Mouse (Mus musculus) lung, embryonic 14.5 days (tissue): Measurements from ENCODE around the gene Btaf1. TPM values are rescaled to one million over a fixed set of nuclear protein-coding genes. Genes with fewer than 3 reads are reported as not detected.
"Not testable (repeated sequence)": the region's sequence is repeated elsewhere in the genome, so short reads cannot be mapped to it uniquely, and the experiment has no call there.

Experiments
- ATAC-seq: fragments of 200-750 bp; cut with Nextera tagmentation; 2 replicates; pipeline ENCODE4 v1.8.0; 2017; ENCODE audit warnings: mild to moderate bottlenecking, moderate TSS enrichment, moderate library complexity; ENCODE audit not compliant: insufficient read depth
- DNase-seq: peaks from one replicate; pipeline ENCODE4 v3.0.0-alpha.2; 2015
- H3K27ac ChIP-seq: fragments of 300-500 bp; sonication (generic); 2 replicates; pipeline ENCODE4 v1.5.1; 2014; ENCODE audit warnings: low read depth, mild to moderate bottlenecking, moderate library complexity
- H3K27me3 ChIP-seq: fragments of 300-500 bp; sonication (generic); 2 replicates; pipeline ENCODE4 v1.6.1; 2014; ENCODE audit warnings: low read length, control low read depth; ENCODE audit not compliant: insufficient read depth
- H3K36me3 ChIP-seq: fragments of 300-500 bp; sonication (generic); 2 replicates; pipeline ENCODE4 v1.6.1; 2014; ENCODE audit warnings: control low read depth; ENCODE audit not compliant: insufficient read depth
- H3K4me1 ChIP-seq: fragments of 300-500 bp; sonication (generic); 2 replicates; pipeline ENCODE4 v1.6.1; 2014; ENCODE audit warnings: antibody characterized with exemption, control low read depth; ENCODE audit not compliant: insufficient read depth
- H3K4me2 ChIP-seq: fragments of 300-500 bp; sonication (generic); 2 replicates; pipeline ENCODE4 v1.6.1; 2014; ENCODE audit warnings: mild to moderate bottlenecking
- H3K4me3 ChIP-seq: fragments of 300-500 bp; sonication (generic); 2 replicates; pipeline ENCODE4 v1.5.1; 2014; ENCODE audit warnings: low read depth, low read length
- H3K9ac ChIP-seq: fragments of 300-500 bp; sonication (generic); 2 replicates; pipeline ENCODE4 v1.6.1; 2014
- H3K9me3 ChIP-seq: fragments of 300-500 bp; sonication (generic); 2 replicates; pipeline ENCODE4 v1.6.1; 2016; ENCODE audit warnings: low read depth, low read length, control low read depth
- CTCF ChIP-seq: IDR thresholded peaks from 2 replicates; pipeline ENCODE4 v1.5.1; 2016; ENCODE audit warnings: antibody characterized with exemption, low read depth
- WGBS: fragments of 180-500 bp; shearing (Covaris S2); extraction: QIAGEN DNeasy Blood & Tissue Kit; methylation state at CpG from one replicate; pipeline ENCODE4 v1.1.7; 2014; 5-methylcytosine and 5-hydroxymethylcytosine counted together
- polyA plus RNA-seq: library from polyadenylated mRNA; unstranded; fragments of >200 nt; fragmentation: Nextera tagmentation; extraction: Ambion mirVana; gene quantifications from 2 replicates; pipeline ENCODE4 v1.2.1, GENCODE M21; 2014

Btaf1 gene
- polyA plus RNA-seq, 1 experiment from 2014 or later: 20.3 TPM

DNA sequence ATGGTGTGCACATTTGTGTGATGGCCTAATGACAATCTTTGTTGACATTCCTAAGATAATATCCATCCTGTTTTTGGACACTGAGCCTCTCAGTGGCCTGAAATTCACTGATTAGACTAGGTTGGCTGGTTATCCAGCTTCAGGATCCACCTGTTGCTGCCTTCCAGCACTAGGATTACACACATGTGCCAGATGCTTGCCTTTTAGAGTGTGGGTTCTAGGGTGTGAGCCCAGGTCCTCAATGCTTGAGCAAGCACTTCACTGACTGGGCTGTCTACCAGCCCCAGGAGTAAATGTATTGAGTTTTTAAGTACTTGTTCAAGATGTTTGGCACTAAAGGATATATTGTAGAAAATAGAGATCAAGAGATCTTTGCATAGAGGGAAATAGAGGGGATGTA lies 12.1 kb downstream of the Btaf1 start:
- no peaks in the 10 kb centered on the region for H3K4me1 ChIP-seq
- no peak overlapping the region for H3K27ac ChIP-seq
- no peak overlapping the region for H3K4me2 ChIP-seq
- no peak overlapping the region for H3K4me3 ChIP-seq
- no peaks in the 10 kb centered on the region for H3K9me3 ChIP-seq
- H3K9ac ChIP-seq: no peak overlapping the region
- DNase-seq (no peak), ATAC-seq (no peak)
- TF ChIP-seq CTCF: no peak
- H3K27me3 ChIP-seq: no peaks in the 10 kb centered on the region
- no peaks in the 10 kb centered on the region for H3K36me3 ChIP-seq

DNA sequence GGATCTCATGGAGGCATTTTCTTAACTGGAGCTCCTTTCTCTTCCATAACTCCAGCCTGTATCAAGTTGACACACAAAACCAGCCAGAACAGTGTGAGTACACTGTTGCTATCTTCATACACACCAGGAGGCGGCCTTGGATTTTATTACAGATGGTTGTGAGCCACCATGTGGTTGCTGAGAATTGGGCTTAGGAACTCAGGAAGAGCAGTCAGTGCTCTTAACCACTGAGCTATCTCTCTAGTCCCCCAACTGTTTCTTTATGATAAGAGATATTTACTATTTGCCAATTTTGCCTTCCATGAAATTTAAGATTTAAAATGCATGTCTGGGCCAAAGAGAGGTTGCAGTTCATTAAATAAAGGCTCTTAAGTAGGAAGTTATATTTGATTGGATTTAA lies 14.2 kb downstream of the Btaf1 start:
- DNase-seq (no peak), ATAC-seq (no peak)
- H3K9ac ChIP-seq: no peak overlapping the region
- H3K4me3 ChIP-seq: no peak overlapping the region
- H3K9me3 ChIP-seq: no peaks in the 10 kb centered on the region
- H3K4me1 ChIP-seq: no peaks in the 10 kb centered on the region
- 0 out of 2 replicates have a peak, but pooled peaks cover 3% of the 10 kb centered on the region for H3K36me3 ChIP-seq
- no peak overlapping the region for H3K27ac ChIP-seq
- WGBS: 97% methylated on average over 1 of the region's 1 CpGs
- no peak for TF ChIP-seq CTCF
- H3K4me2 ChIP-seq: no peak overlapping the region
- H3K27me3 ChIP-seq: no peaks in the 10 kb centered on the region

DNA sequence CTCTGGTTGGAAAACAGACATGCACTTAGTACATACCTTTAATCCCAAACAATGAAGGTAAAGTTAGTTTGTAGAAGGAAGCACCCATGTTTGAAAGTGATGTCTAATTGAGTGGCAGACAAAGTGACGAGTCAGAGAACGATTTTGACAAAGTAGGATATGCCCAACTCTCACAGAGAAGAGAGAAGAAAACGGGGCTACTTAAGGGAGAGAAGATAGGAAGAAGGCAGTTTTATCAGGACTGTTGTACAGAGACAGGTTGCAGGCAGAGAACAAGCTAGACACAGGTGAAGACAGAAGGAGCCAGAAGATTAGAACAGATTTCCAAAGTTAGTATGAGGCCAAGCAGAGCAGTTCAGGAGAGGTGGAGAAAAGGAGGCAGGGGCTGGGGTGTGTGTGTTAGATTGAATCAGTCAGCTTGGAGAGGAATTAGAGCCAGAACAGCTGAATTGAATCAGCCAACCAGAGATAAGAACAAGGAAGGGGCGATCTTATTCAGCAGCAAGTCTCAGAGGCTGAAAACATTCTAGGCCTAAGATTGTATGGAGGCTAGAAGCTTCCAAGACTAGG lies 27.8 kb downstream of the Btaf1 start:
- ATAC-seq (no peak), DNase-seq (peak; percentile 5)
- H3K9me3 ChIP-seq: no peaks in the 10 kb centered on the region
- WGBS: 60% methylated on average over 4 of the region's 4 CpGs
- no peak overlapping the region for H3K4me3 ChIP-seq
- TF ChIP-seq CTCF: no peak
- no peak overlapping the region for H3K4me2 ChIP-seq
- H3K36me3 ChIP-seq: peaks cover 28% of the 10 kb centered on the region
- no peaks in the 10 kb centered on the region for H3K4me1 ChIP-seq
- no peak overlapping the region for H3K27ac ChIP-seq
- H3K9ac ChIP-seq: no peak overlapping the region
- no peaks in the 10 kb centered on the region for H3K27me3 ChIP-seq

DNA sequence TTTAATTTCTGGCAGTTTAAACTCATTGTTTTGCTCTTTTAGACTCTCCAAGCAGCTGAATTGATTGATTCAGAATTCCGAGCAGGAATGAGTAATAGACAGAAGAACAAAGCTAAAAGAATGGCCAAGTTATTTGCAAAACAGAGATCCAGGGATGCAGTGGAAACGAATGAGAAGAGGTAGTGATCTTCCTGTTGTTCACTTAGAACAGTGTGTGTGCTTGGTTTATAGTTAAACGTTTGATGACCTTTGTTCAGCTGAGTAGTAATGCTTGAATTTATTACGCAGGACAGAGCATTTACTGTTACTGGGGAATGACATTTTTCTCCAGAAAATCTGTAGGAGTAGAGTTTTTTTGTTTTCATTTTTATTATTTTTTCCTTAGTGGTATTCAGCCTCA lies 32.5 kb downstream of the Btaf1 start:
- no peak overlapping the region for H3K4me3 ChIP-seq
- H3K4me1 ChIP-seq: no peaks in the 10 kb centered on the region
- H3K27ac ChIP-seq: no peak overlapping the region
- no peaks in the 10 kb centered on the region for H3K9me3 ChIP-seq
- H3K4me2 ChIP-seq: no peak overlapping the region
- DNase-seq (no peak), ATAC-seq (no peak)
- H3K27me3 ChIP-seq: no peaks in the 10 kb centered on the region
- H3K36me3 ChIP-seq: peaks cover 49% of the 10 kb centered on the region
- H3K9ac ChIP-seq: no peak overlapping the region
- WGBS: 82% methylated on average over 4 of the region's 4 CpGs
- TF ChIP-seq CTCF: no peak

DNA sequence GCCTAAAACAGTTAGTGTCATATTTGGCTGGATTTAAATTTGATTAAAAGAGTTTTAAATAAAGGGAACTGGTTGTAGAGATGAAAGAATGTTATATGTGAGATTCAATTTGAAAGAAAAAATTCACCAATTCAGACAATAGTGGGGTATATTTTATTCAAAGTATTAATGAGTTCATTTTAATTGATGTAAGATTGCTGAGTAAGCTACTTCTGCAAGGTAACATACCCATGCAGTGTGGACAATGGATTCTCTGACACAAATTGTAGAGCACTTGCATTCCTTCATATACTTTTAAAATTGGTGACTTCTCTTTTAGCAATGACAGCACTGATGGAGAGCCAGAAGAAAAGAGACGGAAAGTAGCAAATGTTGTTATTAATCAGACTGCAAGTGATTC lies 35.4 kb downstream of the Btaf1 start:
- 85% methylated on average over 1 of the region's 1 CpGs for WGBS
- no peak for TF ChIP-seq CTCF
- H3K27ac ChIP-seq: no peak overlapping the region
- no peak overlapping the region for H3K9ac ChIP-seq
- H3K9me3 ChIP-seq: no peaks in the 10 kb centered on the region
- no peak overlapping the region for H3K4me2 ChIP-seq
- no peak overlapping the region for H3K4me3 ChIP-seq
- ATAC-seq (no peak), DNase-seq (no peak)
- H3K4me1 ChIP-seq: no peaks in the 10 kb centered on the region
- no peaks in the 10 kb centered on the region for H3K27me3 ChIP-seq
- peaks cover 66% of the 10 kb centered on the region for H3K36me3 ChIP-seq

DNA sequence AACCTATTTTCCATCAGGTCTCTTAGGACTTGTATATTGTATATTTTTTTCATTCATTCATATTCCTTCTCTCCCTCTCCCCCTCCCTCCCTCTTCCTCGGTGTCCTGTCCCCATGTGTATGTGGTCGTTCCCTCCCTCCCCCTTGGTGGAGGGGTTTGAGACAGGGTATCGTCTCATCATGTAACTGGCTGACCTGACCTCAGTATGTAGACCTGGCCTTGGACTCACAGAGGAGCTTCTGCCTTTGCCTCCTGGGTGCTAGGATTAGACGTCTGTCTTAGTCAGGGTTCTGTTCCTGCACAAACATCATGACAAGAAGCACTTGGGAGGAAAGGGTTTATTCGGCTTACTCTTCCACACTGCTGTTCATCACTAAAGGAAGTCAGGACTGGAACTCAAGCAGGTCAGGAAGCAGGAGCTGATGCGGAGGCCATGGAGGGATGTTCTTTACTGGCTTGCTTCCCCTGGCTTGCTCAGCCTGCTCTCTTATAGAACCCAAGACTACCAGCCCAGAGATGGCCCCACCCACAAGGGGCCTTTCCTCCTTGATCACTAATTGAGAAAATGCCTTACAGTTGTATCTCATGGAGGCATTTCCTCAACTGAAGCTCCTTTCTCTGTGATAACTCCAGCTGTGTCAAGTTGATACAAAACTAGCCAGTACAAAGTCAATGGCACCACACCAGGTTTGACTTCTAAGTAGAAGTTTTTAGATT lies 36.8 kb downstream of the Btaf1 start:
- H3K9me3 ChIP-seq, H3K4me1 ChIP-seq, H3K4me2 ChIP-seq, H3K9ac ChIP-seq, ATAC-seq, H3K27ac ChIP-seq, H3K4me3 ChIP-seq, H3K27me3 ChIP-seq, DNase-seq: not testable (repeated sequence)
- H3K36me3 ChIP-seq: peaks cover 67% of the 10 kb centered on the region
- 87% methylated on average over 6 of the region's 6 CpGs for WGBS

DNA sequence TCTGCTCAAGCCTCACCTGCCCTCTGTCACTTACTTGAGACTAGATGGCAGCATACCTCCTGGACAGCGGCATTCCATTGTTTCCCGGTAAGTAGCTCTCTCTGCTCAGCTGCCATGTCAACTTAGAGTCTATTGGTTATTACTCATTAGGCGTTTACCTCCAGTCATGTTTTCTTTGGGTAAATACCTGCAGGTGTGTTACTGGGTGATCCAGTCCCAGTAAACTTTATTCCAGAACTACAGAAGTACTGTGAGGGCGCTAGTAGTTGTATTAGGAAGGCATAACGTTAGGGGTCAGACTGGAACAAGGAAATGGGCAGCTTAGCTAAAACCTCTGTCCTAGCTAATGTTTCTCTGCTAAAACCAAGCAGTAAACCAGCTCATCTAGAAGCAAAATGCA lies 78.7 kb downstream of the Btaf1 start:
- ATAC-seq (no peak), DNase-seq (no peak)
- no peaks in the 10 kb centered on the region for H3K27me3 ChIP-seq
- no peaks in the 10 kb centered on the region for H3K4me1 ChIP-seq
- H3K4me2 ChIP-seq: no peak overlapping the region
- no peak overlapping the region for H3K9ac ChIP-seq
- H3K4me3 ChIP-seq: no peak overlapping the region
- no peaks in the 10 kb centered on the region for H3K9me3 ChIP-seq
- no peak for TF ChIP-seq CTCF
- peaks cover 82% of the 10 kb centered on the region for H3K36me3 ChIP-seq
- H3K27ac ChIP-seq: no peak overlapping the region
- whole genome bisulfite sequencing: 80% methylated on average over 5 of the region's 5 CpGs
